In the genomic region with DNA sequence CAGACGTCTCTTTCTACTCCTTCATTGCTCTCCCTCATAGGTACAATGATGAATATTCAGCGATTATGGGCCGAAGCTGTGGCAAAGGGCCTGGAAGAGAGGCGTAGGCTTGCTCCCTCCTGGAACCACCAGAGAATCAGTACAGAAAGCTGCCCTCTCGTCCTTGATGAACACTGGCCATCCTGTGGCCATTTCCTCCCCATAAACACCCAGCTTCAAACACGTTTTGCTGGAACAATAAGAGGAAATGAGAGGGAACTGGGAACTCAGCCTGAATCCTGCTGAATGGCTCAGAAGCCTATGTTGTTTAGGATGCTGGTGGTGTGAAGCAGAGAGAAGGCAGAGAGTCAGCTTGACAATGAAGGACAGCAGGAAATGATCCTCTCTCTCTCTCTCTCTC, we compare ENCODE assay signal across 11 mouse cellular contexts. TPM values are rescaled to one million over a fixed set of nuclear protein-coding genes. Genes with fewer than 3 reads are reported as not detected.
DNase-seq lines count a peak whose midpoint lies in the region; ATAC-seq and TF ChIP-seq lines count a peak whose summit lies in the region.
"Had no signal": no experiment of that assay in that cellular context is flagged by ENCODE, and none has a peak within 500 bp of the region (broad histone marks: within the 10 kb centered on the region; RNA-seq: fewer than 3 reads in every experiment).

No protein-coding gene starts in this region.

- 71% methylated on average over 6 of the region's 6 CpGs for WGBS in embryonic facial prominence, embryonic 15.5 days
- WGBS in liver, postnatal 0 days (ENCODE audit: insufficient replicate concordance): 66% methylated on average over 6 of the region's 6 CpGs

- no peaks in the 10 kb centered on the region for H3K27me3 ChIP-seq in embryonic facial prominence, embryonic 15.5 days
- no peaks in the 10 kb centered on the region for H3K27me3 ChIP-seq in liver, postnatal 0 days (ENCODE audit: insufficient read depth, low read length)

- H3K9me3 ChIP-seq in embryonic facial prominence, embryonic 15.5 days (replicated peaks): no peaks in the 10 kb centered on the region
- H3K9me3 ChIP-seq in liver, postnatal 0 days (ENCODE audit: low read length): no peaks in the 10 kb centered on the region

- TF ChIP-seq CTCF in liver, postnatal 0 days (IDR thresholded peaks at IDR 0.05; ENCODE audit: low read depth): no peak

- no peak overlapping the region for H3K4me2 ChIP-seq in embryonic facial prominence, embryonic 15.5 days (replicated peaks)
- H3K4me2 ChIP-seq in liver, postnatal 0 days (ENCODE audit: low read depth, low read length): no peak overlapping the region

- H3K9ac ChIP-seq in embryonic facial prominence, embryonic 15.5 days: no peak overlapping the region
- H3K9ac ChIP-seq in liver, postnatal 0 days (replicated peaks): no peak overlapping the region

- H3K27ac ChIP-seq in brown adipose tissue, adult 24 weeks (replicated peaks; ENCODE audit: low read depth, low read length): peak overlapping the region; percentile 92
- H3K27ac ChIP-seq in embryonic facial prominence, embryonic 15.5 days (replicated peaks): peak overlapping the region; percentile 51; the same call in 1 of the 2 replicates
- peak overlapping the region; percentile 71; the same call in 1 of the 2 replicates for H3K27ac ChIP-seq in liver, postnatal 0 days (ENCODE audit: low read depth)

- TF ChIP-seq EP300 in liver, postnatal 0 days (IDR thresholded peaks at IDR 0.05; ENCODE audit: low read depth): peak; percentile 26; the same call in 1 of the 2 replicates

- H3K36me3 ChIP-seq in embryonic facial prominence, embryonic 15.5 days: no peaks in the 10 kb centered on the region
- no peaks in the 10 kb centered on the region for H3K36me3 ChIP-seq in liver, postnatal 0 days (replicated peaks; ENCODE audit: insufficient read depth, low read length)

- peaks cover 21% of the 10 kb centered on the region for H3K4me1 ChIP-seq in brown adipose tissue, adult 24 weeks (ENCODE audit: control insufficient read depth, insufficient read depth, insufficient read length, low read length)
- H3K4me1 ChIP-seq in embryonic facial prominence, embryonic 15.5 days: peaks cover 12% of the 10 kb centered on the region
- peaks cover 10% of the 10 kb centered on the region for H3K4me1 ChIP-seq in liver, postnatal 0 days (ENCODE audit: insufficient read depth)
- H3K4me1 ChIP-seq: megakaryocyte, embryonic 14.5 days had no signal

- DNase-seq in heart, postnatal 4 days: peak; percentile 28
- no peak for DNase-seq in liver, postnatal 0 days
- DNase-seq in spleen, adult 18-20 months: no peak
- no peak for DNase-seq in natural killer cell, adult 2 months (ENCODE audit: low spot score in 2 of 2)
- no peak for DNase-seq in layer of hippocampus, adult 18-20 months (ENCODE audit: low spot score in 2 of 2)
- DNase-seq: gastrocnemius, postnatal 36 days had no signal

- no peak for ATAC-seq in embryonic facial prominence, embryonic 15.5 days (ENCODE audit: insufficient number of reproducible peaks, low FRiP score, low TSS enrichment, low read depth)
- peak; percentile 31; the same call in 1 of the 2 replicates for ATAC-seq in liver, postnatal 0 days
- no peak for ATAC-seq in cerebellum, adult (ENCODE audit: insufficient number of reproducible peaks, low FRiP score, low TSS enrichment)
- ATAC-seq: activated CD4-positive, CD25-positive, alpha-beta regulatory T cell, adult 4 months had no signal

- no peak overlapping the region for H3K4me3 ChIP-seq in brown adipose tissue, adult 24 weeks (ENCODE audit: insufficient read depth, low read depth, low read length)
- no peak overlapping the region for H3K4me3 ChIP-seq in embryonic facial prominence, embryonic 15.5 days (replicated peaks)
- no peak overlapping the region for H3K4me3 ChIP-seq in liver, postnatal 0 days (ENCODE audit: low read depth, low read length)
- H3K4me3 ChIP-seq: megakaryocyte, embryonic 14.5 days had no signal

RNA-seq across cellular contexts. Expression of gene Chst15, which starts 21.3 kb away (rescaled TPM):
- polyA plus RNA-seq in brown adipose tissue, adult 24 weeks (2012; ENCODE audit: insufficient read depth, insufficient read length, missing spikeins): 14.7 and 16.0 TPM in 2 replicates
- 24.1 and 25.6 TPM in 2 replicates for polyA plus RNA-seq in embryonic facial prominence, embryonic 15.5 days (2015; fragmentation: Nextera tagmentation; extraction: Ambion mirVana)
- 10 to 100 TPM; 12.5 to 12.7 TPM for total RNA-seq in heart, postnatal 4 days (2021)
- 4.2 and 5.4 TPM in 2 replicates for polyA plus RNA-seq in liver, postnatal 0 days (2015; fragmentation: Nextera tagmentation; extraction: Ambion mirVana)
- total RNA-seq in layer of hippocampus, adult 18-20 months (2021): 10 to 100 TPM; 39.3 to 45.0 TPM
